Mouse (Mus musculus): ENCODE data around the gene Macrod1.

The Macrod1 gene

DNA sequence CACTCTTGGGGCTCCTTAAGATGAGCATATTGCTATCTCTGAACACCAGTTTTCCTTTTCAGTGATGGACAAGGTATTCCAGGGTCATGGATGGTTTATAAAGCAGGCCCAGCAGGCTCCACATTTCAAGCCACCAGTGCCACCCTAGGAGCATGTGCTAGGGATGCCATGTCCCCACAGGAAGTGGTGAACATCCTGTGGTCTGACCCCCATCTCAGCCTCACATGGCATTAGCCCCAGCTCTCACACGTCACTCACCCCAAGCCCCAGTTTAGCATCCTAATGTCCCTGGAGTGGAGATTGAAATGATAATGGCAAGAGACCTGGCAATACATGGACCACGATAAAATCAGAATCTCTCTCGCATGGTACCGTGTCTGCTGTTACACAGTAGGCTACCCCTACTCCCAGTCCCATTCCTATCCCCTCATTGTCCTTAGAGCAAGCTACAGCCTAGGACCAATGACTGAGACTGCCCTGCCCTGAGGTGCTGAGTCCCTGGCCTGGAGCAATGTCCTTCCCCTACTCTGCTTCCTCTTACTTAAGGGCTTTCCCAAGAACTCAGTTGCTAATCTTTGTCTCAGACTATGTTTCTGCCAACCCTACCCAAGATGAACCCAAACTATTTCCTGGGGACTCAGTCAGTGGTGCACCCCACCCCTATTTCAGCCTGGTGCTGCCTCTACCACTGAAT is 59.6 kb downstream of the Macrod1 start:
- DNase-seq: no peak

DNA sequence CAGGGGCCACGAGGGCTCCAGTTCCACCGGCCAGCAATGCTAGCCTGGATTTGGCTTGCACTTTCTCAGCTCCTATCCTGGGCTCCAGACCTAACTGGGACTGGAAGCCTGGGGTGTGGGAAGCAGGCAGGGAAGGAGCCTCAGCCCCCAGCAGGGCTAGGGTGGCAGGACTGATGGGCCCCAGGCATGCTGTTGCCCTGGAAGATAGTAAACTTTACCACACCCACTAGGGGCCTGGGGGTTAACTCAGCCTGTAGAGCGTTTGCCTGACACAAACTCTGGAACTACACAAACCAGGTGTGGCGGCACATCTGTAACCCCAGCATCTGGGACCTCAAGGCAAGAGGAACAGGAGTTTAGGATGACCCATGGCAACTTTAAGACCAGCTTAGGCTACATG is 60.5 kb downstream of the Macrod1 start:
- DNase-seq: no peak

DNA sequence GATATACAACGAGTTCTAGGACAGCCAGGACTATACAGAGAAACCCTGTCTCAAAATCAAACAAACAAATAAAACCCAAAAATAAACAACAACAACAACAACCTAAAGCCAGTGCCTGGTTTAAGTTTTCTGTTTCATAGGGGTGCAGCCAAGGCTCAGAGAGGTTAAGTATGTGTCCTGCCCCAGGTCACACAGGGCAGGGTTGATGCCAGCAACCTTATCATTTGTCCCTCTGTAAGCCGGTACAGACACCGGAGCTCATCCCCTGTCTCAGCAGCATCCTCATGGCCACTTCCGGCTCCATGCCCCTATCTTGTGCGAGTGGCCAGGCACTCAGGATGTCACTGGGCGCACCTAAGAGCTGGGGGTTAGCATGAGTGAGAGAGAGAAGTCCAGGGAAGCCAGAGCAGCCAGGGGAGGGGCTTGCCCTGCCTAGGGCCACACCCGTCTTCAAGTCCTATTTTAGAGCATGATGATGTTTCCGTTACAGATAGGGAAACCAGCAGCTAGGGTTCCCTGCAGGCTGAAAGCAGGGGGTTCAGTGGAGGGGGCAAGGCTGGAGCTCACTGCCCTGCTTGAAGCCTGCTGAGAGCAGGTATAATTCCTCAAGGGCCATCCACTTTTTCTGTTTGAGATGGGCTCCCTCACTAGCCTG is 61.2 kb downstream of the Macrod1 start:
- no peak for DNase-seq

DNA sequence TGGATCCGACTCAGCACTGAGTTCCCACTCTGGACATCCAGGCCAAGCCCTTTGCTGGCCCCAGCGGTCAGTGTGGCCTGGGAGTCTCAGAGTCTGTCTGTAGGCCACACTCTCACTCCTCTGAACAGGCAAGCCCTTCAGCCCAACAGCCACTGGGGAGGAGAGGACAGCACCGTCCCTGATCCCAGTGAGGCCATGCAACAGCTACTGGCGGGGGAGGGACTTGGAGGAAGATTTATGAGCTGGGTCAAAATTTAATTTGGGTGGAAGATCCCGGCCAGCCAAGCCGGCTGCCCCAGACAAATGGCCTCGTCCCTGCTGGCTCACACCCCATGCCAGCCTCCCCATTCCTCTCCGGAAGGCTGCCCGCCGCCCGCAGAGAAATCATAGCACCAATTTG is 64.6 kb downstream of the Macrod1 start:
- peak; percentile 70 for DNase-seq

DNA sequence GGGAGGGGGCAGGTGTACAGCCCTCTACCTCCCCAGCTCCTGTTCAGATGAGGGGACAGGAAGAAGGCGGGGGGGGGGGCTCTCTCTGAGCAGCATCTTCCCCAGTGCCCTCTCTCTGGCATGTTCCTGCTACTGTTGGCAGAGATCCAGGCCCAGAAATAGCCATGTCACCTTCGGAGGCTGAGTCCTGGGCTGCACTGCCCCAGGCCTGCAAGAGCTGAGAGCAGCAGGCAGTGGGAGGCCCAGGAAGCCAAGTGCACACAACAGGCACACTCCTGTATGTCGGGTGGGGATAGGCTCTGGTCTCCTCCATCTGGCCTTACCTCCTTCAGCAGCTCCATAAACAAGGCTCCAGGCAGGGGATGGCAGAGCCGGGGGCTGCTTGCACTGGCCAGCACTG is 65.7 kb downstream of the Macrod1 start:
- DNase-seq: peak; percentile 63

DNA sequence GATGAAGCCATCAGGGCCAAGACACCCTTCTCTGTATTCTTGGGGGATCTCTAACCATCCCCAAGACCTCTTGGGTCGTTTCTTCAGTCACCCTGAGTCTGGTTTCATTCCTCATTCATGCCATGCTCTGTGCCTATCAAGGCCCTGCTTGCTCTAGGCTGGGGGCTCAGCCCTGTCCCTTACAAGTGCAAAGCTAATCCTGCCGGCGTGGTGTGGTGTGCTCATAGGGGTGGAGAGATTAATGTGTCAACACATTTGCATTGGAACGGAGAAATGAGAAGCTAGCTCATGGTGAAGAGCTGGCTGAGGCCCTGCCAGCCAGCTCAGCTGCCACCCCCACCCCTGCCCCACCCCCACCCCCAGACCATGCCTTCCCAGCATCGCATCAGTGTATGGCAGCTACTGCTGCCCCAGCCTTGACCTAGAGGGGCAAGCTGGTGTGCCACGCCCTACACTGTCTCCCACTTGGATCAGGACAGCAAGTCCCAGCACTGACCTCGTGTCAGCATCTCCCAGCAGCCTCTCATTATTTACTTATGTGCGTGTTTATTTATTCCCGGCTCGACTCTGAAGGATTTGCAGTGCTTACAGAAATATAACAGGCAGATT is 66.2 kb downstream of the Macrod1 start:
- DNase-seq: no peak

DNA sequence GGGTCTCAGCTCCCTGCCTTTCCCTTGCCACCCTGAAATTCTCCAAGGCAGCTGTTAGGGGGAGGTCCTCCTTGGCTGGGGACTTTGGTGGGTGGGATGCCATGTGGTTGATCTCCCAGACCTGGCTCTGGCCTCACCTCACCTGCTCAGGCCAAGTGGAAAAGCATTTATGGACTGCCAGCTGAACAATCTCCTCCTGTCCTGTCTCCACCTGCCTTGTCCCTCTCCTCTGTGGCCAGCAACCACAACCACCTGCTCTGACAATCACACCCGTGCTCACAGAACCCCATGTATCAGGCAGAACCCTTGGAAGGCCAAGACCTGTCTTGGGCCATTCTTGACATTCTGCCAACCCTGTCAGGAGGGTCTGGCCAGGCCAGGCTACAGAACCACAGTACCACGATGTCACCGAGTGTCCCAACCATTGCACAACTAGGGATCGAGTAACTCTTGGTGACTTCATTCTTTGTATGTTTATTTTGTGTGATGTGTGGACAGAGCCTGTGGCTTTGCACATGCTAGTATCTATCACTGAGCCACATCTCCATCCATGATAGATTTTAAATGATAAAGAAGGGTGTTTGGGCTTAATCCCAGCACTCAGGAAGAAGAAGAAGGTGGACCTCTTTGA is 69.0 kb downstream of the Macrod1 start:
- no peak for DNase-seq

DNA sequence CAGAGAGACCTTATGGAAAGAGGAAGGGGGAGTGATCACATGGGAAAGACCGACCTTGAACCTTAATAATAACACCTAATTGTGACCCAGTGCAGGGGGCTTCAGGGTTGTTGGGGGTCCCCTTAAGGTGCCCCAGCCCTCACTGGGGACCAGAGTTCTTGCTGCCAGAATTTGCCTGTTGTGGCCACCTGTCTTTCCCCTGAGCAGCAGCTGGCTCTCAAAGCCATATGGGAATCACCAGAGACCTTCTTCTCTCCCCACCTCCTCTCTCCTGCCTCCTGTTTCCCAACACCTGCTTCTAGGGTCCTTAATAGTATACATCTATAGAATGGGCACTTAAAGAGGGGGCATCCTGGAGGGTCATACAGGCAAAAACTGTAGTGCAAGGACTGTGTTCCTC is 69.6 kb downstream of the Macrod1 start:
- no peak for DNase-seq

DNA sequence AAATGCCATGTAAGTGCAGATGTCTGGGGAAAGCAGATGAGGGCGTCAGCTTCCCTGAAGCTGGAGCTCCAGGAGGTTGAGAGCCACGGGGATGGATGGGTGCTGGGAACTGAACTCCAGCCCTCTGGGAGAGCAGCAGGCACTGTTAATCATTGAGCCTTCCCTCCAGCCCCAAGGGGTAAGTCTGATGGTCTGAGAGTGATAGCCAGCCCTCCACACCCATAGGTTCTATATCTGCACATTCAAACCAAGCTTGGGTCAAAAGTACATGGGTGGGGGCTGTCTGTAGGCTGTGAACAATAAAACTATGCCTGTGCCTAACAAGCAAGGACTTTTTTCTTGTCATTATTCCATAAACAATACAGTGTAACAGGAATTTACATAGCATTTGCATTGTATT is 70.3 kb downstream of the Macrod1 start:
- no peak for DNase-seq

DNA sequence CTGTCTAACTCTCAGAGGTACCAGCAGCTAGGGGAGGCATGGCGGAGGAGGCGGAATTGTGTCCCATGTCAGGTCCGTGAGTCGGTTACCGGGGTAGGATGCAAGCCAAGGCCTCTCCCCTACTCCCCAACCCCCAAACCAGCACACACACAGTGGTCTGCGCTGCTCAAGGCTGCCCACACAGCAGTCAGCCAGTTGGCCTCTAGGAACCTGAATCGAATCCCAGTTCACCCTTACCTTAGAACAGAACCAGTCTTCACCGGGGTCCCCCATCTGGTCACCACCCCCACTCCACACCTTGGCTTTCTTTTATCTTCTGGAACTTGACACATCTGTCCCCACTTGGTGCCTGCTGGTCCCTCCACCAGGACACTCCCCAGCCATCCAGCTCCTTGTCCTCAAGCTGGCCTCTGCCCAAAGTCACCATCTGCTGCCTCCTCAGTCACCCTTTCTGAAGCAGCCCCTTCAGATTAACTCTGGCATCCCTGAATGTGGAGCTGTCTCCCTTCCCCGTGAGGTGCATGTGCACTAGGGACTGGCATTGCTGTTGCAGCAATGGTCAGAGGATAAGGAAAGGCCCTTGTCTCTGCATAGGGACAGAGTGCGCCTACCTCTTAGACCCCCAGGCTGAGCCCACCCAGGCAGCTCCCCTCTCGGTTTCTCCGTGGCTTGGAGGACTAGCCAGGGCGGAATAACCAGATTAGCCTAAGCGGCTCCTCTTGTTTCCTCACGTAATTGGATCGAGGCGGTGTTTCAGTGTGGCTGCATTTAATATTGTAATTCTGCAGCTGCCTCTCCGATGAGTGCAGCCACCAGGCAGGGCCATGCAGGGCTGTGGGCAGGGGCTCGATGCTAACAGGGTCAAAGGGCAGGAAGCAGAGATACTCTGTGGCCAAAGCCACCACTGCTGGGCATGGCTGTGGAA is 72.2 kb downstream of the Macrod1 start:
- DNase-seq: no peak

DNA sequence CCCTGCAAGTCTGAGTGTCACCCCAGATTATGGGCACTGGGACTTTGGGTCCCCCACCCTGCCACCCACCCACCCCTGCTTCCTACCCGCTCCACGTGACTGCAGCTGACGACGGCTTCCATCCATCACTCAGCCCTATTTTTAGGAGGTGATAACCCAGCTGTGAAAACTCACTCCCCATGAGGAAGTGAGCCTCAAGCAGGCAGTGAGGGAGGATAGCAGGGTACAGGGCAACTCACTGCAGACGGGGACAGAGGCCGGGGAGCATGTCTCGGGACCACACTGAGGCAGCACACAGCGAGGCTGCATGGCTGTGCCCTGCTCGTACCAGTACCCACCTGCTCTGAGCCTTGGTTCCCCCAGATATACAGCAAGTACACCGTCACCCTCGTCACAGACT is 73.7 kb downstream of the Macrod1 start:
- no peak for DNase-seq

DNA sequence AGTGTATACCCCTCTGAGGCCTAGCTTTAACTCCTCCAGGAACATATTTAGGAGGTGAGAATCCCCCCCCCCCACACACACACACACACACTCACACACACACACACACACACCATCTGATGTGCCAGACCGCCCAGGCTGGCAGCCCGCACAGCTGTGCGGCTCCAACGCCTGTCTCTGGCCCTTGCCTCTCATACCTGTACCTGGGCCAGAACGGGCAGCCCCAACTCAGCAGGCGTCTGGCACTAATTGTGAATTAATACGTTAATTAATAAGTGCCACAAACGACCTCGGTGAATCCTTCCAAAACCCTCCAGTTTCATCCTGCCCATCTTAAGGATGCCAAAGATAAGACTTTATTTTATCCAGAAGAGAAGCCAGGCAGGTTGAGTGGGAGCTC is 76.8 kb downstream of the Macrod1 start:
- no peak for DNase-seq

DNA sequence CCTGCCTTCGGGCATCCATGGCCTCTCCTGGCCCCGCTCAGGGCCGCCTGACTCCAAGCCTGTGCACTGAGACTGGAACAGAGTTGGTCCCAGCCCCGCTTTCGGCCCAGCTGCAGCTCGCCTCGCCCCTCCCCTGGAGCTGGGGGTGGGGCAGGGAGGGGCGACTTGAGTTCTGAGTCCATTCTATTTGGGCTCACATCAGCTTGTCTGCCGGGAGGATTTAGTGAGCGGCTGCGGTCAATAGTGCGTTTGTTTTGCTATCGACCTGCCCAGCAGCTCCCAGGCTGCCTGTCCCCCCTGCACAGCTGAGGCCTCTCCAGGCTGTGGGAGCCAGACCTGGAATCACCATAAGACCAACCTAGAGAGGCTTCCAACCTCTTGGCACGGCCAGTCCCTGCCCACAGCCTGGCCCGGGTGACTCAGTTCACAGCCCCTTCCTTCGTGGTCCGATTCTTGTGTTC is 78.1 kb downstream of the Macrod1 start:
- peak; percentile 63 for DNase-seq

DNA sequence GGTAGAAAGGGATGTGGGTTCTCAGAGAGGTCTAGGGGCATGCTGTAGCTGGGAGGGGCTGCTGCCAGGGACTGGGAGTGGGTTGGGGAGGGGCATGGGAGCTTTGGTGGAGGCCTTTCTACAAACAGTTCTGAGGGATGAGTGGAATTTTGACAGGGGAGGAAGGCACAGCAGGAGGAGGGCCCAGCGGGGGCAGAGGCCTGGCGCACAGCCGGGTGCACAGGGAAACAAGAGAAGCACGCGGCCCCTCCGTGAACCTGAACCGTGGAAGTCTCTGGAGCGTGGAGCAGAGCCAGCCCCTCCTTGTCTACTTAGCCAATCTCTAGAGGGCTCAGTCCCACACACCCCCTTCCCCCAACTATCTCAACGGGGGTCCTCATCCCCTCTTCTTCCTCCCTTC is 78.9 kb downstream of the Macrod1 start:
- peak; percentile 82 for DNase-seq

DNA sequence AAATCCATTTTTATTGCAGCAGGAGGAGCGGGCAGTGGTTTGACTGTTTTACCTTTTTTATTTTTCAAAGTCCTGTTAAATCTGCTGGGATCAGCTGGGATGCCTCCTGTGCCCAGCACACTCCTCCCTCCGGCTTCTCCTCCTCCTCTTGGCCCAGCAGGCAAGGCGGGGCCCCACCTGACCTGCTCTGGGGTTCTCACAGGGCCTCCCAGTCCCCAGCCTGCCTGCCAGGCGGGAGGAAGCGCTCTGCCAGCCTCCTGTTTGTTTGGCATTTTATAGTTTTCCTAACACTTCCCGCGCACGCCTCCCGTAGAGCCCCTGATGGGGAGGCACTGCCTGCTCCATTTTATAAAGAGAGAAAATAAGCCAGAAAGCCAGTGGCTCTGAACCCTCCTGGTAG is 79.4 kb downstream of the Macrod1 start:
- peak; percentile 78 for DNase-seq

DNA sequence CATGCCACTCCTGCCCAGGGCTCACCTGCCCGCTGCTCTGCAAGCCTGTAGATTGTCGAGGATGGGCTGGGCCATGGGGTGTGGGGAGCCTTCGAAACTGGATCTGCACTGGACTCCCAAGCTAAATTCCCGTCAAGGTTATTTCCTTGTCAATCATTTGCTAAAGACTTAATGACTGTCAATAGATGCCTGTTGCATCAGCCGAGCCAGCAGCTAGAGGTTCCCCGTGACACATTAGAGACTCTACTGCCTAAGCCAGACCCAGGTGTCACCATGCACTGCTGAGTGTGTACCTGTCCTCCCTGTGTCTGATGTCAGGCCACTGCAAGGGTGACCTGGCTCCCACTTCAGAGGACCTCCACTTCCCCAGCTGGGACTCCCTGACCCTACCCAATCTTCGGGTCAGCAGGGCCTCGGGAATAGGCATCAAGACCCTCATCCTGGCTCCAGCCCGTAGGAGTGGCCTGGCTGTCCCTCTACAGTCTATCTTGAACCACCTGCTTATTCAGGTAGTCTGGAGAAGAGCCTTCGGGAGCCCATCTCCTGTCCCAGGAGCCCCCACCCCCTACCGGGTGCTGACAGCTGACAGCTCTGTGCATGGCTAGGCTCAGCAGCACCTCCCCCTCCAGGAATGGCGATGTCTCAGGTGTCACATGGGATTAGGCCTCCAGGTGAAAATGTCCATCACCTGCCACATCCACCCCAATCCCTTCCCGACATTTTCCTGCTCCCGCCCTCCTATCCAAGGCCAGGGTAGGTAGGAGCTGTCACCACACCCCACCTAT is 80.3 kb downstream of the Macrod1 start:
- DNase-seq: peak; percentile 60

DNA sequence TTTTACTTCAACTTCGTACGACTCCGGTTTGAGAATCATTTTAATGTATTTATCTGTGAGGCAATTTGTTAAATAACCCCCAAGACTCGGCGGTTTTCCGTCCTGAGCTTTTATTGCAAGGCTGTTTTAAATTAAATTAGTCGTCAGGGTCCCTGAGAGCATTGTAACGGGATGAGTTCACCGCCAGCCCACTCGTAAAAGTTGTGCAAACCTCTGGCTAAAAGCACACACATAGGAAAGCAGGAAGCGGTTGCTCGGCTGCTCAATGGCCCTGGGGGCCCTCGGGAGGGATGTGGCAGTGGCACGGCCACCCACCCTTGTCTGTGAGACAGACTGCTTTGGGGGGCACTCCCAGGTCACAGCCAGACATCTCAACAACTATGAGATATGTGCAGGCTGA is 81.7 kb downstream of the Macrod1 start:
- no peak for DNase-seq

DNA sequence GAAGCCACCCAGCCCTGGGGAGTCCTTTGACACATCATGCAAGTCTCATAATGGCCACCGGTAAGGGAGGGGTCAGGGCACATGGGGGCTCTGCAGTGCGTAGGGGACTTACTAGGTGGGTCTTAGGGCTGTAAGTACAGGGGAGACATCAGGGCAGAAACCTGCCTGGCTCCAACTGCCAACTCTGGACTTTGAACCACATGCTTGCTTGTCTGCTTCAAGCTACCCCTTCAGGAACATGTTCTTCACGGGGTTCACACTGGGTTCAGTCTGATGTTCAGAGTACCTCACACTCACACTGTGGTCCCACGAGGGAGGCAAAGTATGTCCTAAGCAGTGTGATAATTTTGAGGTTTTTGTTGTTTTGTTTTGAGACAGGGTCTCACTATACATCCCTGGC is 82.7 kb downstream of the Macrod1 start:
- no peak for DNase-seq

DNA sequence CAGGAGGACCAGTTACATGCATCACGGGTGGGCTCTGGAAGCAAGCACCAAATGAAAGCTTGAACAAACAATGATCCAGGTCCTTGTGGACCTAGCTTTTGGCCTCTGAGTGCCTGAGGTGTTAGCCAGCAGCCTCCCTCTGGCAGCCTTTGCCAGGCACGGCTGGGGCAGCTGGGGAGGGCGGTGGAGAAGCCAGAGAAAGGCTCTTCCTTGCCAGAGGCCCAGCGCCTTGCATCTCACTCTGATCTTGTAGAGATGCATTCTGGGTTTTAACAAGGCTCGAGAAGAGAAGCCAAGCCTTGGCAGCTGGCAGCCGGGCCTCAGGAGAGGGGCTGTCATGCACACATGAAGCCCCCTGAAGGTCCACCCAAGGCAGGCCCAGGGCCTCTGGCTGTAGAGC is 83.8 kb downstream of the Macrod1 start:
- DNase-seq: no peak

DNA sequence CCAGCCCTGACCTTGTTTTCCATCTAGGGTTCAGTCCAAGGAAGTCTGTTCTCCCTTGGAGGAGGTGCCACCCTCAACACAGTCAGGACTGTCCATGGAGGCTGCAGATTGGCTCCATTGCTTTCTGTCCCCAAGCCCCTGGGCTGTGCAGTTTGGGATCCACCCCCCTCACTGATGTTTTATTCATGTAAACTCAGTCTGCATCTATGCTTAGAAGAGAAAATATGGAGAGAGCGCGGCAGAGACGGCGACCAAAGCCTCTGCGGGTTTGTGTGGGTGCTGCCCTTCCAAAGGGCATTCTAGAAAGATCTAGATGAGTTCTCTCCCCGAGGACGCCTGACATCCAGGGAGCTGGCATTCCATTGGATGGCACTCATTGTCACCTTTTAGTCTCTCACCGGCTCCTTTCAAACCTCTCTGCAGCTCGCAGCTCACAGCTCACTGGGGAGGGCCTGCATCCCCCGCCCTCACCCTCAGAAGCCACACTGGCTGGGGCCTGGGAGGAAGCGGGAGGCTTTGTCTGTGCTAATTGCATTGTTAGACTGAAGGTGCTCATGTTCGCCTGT is 84.3 kb downstream of the Macrod1 start:
- DNase-seq: no peak

DNA sequence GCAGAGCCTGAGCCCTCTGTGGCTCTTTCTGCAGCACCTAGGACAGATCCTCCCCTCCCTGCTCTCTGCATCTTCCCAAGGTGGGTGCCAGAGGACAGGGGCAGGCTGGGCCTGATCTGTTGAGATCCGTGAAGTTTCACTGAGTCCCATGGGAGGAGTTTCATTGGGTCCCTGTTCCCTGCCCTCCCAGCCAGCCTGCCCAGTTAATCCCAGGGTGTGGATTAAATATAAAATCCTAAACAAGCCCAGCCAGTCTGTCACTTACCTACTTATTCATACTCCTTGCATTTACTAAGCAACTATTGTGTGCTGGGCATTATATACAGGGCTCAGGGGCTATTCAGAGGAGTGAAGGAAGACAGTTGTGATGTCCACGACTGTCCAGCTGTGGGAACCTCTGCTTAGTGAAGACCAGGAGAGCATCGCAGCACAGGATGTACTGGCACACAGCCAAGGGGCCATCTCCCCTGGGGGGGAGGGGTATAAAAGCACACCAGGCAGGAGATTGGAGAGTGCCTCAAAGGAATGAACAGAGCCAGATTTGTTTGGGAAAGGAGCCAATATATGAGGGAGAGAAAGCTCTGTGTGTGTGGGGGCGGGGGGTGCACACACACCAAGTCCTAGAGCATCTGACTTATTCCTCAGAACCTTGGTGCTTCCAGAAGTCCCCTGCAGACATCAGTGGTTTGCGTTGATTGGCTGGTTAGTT is 85.8 kb downstream of the Macrod1 start:
- no peak for DNase-seq
